Mouse (Mus musculus) adrenal gland, postnatal 10 days (tissue): Measurements from ENCODE around the gene Fblim1. TPM values are rescaled to one million over a fixed set of nuclear protein-coding genes. Genes with fewer than 3 reads are reported as not detected.

ENCODE experiments used
- DNase-seq: peaks from one replicate; pipeline ENCODE4 v3.0.0; 2021; ENCODE audit warnings: mixed read lengths
- total RNA-seq, 2 experiments: library from RNA; stranded (reverse); gene quantifications; 2 replicates each; pipeline ENCODE4 v1.2.3; 2021

The Fblim1 gene
- total RNA-seq, 2 experiments from 2014 or later: 14.8 to 21.6 TPM

GRCm38 (mm10) chr4:141599251-141600141, 6.4 kb downstream of the Fblim1 start:
- DNase-seq: peak; percentile 38

DNA sequence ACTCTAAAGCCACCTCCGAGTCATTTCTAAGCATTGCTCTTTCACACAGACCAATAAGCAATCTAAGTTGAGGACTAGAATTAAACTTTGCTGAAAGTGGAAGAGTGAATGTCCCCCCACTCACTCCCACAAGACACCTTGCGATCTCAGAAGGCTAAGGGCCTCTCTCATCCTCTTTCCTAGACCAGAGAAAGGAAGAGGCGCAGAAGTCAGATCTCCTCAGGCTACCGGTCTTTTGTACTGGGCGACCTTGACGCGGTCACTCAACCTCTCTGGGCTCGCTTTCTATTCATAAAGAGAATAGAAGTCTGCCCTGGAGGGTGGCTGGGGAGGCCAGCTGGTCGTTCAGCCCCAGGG, 7.0 kb downstream of the Fblim1 start:
- no peak for DNase-seq

DNA sequence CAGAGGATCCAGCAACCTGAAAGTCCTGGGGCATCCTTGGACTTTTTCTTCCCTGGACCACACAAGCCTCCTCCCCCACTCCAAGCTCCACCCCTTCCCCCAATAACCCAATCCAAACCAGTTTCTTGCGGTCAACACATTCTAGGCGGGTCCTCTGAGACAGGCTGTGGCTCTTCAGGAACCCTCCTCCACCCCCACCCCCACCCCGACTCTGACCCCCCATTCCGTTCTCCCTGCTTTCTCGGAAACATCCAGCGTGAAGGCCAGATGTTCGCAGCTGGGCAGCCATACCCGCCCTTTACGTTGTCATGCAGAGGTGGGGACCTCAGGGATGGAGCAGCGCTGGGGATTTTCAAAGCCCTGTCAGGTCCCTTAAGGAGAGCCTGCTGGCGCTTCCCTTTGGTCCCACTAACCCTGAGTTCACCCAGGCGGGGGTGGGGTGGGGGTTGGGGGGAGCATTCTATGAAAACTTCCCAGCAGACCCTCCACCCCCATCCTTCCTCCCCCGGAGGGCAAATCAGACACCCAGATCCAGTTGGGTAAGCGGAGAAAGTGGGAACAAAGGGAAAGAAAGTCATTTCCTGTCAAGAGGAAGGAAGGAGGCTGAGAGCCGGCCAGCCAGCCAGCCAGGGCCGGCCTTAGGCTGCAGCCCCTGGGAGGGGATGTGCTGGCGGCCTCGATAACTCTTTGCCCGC, 7.5 kb downstream of the Fblim1 start:
- no peak for DNase-seq

DNA sequence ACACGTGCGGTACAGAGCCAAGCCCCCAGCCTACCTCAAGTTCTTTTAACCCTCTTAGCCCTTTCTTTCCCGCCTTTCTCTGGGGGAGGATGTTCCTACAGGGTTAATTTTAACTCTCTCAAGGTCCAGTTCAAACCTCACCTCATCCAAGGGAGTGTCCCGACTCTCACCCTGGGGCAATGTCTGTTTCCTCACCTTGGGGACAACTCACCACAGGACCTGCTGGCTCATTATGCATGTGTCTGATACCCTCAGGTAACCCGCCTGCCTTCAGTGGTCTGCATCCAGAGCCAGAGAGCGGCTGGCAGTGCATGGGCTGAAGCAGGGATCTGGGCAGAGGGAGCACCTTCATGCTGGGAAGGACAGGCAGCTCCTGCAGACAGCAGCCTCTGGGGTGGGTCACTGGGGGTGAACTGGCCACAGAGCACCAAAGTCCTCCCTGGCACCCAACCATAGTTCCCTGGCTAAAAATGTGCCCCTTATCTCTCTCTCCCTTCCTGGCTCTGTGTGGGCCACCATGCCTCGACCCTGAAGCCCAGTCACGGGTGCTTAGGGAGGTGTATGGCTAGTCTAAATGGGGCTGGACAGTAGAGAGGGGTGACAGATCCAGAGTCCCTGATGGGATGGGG, 9.1 kb downstream of the Fblim1 start:
- DNase-seq: no peak

GRCm38 (mm10) chr4:141595605-141596268, 10.2 kb downstream of the Fblim1 start:
- no peak for DNase-seq

GRCm38 (mm10) chr4:141595138-141595537, 10.8 kb downstream of the Fblim1 start:
- no peak for DNase-seq

GRCm38 (mm10) chr4:141591547-141591946, 14.3 kb downstream of the Fblim1 start:
- DNase-seq: peak; percentile 53

DNA sequence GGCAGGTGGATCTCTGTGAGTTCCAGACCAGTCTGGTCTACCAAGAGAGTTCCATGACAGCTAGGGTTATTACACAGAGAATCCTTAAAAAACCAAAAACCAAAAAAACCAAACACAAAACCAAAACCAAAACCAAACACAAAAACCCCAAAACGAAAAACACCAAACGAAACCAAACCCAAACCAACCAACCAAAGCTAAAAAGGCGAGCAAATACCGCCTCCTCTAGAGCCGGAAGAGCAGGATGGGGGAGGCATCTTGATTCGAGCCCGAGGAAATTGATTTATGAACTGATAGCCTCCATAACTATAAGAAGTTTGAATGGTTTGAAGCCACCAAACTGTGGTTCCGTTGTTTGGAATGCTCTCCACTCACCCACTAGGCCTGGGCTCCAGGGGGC, 22.0 kb downstream of the Fblim1 start:
- no peak for DNase-seq

DNA sequence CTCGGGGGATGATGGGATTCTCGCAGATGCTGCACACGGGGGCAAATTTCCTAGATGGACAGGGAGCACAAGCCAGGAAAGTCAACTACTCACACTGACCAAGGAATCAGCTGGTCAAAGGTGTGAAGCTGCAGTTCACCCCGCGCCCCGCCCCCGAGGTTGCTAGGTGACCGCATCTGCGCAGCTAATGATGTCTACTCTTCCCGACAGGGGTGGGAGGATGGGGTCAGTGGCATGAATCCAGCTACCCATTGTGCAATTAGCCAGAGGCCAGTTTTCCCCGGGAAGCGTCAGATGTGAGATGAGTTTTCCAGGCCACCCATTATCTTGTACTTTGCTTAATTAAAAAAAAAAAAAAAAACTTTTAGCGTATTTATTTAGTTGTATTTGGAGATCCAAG, 24.8 kb downstream of the Fblim1 start:
- DNase-seq: no peak

DNA sequence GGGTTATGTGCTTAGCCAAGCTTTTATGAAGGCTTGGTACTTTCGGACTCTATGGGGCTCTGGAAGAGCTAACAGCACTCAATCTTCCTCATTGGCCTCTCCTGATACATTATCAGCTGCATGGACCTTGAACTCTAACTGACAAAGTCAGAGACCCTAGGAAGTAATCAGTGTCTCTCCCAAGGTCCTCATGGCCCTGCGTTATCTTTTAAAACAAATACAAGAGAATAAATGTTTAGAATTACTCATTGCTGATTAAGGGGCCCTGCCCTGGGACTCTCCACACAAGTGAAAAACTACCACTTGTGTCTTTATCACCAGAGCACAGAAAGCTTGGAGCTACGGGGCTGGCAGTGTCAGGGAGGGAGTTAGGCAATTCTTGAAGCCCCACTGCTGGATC, 27.1 kb downstream of the Fblim1 start:
- no peak for DNase-seq

DNA sequence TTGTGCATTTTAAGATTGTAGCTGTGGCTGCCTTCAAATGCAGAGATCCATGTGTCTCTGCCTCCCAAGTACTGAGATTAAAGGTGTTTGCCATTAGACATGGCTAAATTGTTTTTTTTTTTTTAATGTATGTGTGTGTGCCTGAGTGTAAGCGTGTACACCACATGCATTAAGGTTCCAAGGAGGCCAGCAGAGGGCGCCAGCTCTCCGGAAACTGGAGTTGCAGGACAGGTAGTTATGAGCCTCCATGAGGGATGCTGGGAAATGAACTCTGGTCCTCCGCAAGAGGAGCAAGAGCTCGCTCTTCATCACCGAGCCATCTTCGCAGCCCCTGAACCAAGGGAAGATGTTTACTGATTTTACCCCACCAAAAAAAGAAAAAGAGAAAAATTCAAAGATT, 29.0 kb downstream of the Fblim1 start:
- no peak for DNase-seq

GRCm38 (mm10) chr4:141576404-141576803, 29.5 kb downstream of the Fblim1 start:
- DNase-seq: no peak

- peak; percentile 94 for DNase-seq
These were observed 30.9 kb downstream of the Fblim1 start for GRCm38 (mm10) chr4:141574789-141575702.

GRCm38 (mm10) chr4:141573359-141573966, 32.4 kb downstream of the Fblim1 start:
- peak; percentile 79 for DNase-seq

DNA sequence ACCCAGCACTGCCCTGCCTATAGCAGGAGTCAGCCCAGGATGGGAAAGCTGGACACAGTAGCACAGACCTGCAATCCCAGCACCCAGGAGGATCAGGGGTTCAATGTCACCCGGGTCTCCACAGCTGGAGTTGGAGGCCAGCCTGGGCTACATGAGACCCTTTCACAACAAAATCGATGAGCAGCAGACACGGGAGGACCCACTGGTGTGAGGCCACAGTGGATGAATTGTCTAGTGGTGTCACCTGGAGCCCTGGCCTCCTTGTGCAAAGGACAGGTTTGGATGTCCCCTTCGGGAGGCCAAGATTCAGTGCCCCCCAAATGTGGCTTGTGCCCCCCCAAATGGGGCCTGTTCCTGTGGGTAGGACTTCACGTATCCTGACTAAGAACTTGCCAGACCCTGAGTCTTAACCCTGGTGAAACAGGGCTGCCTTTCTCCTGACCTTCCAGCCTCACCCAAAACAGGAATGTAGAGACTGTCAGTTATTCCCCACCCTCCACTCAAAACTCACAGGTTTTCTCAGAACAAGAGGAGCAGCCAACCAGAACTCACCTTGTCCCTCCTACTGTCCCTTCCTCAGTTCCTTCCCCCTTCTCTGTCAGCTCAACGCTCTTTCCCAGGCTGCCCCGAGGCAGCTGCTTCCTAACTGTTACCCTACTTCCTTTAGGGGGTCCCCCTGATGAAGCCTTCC, 33.1 kb downstream of the Fblim1 start:
- DNase-seq: no peak

DNA sequence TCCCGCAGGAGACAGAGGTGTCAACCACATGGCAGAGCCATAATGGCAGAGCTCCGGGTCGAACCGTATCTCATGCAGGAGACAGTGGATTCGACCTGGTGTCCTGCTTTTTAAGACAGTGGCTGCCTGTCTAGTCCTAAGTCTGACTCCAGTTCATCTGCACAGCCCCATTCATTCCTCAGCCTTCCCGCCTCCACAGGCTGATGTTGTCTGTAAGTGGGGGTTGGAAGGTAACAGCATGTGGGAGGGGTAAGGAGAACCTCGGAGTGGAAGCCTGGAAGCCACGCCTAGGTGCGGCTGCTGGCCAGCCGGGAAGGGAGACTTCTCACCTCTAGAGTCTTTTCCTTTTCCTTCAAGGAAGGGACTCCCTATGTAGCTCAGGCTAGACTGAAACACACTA, 34.0 kb downstream of the Fblim1 start:
- no peak for DNase-seq

DNA sequence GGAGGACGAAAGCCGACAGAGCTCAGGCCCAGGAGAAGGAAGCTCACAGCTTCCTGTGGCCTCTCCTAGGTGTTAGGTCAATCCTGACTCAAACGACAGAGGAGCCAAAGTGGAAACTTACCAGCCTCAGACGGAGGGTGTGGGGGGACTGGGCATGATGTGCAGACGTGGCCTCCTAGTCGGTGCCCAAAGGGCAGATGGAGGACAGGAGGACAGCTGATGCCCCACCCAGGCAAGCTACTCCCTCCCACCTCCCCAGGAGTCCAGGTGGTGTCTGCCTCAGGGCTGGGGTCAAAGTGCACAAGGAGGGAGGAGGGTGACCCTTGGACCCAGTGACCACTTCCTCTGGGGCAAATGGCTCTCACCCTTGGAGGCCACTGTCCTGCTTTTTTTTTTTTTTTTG, 34.6 kb downstream of the Fblim1 start:
- DNase-seq: peak; percentile 53

DNA sequence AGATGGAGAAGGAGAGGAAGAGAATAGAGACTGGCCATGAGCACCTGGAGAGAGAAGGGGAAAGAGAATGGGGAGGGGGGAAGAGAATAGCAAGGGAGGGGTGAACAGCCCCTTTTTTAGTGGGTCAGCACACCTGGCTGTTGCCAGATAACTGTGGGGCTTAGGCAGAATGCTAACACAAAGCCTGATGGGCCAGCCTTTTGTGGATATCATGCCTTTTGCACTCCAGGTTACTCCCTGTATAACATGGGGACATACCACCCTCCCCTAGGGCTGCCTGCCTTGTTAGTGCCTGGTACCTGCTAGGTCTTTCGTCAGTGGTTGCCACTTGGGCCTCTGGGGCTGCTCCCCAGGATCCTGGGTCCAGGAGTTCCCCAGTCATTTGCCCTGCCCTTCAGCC, 35.1 kb downstream of the Fblim1 start:
- no peak for DNase-seq

GRCm38 (mm10) chr4:141570004-141570403, 35.9 kb downstream of the Fblim1 start:
- DNase-seq: peak; percentile 43

GRCm38 (mm10) chr4:141568966-141569365, 36.9 kb downstream of the Fblim1 start:
- DNase-seq: no peak
